Mouse (Mus musculus) lung, postnatal 25 days (tissue): ENCODE measurements around the gene Cygb.
"Not testable (repeated sequence)": the region's sequence is repeated elsewhere in the genome, so short reads cannot be mapped to it uniquely, and the experiment has no call there.

Experiments
- DNase-seq: peaks from one replicate; pipeline ENCODE4 v3.0.0; 2022; ENCODE audit warnings: low spot score

Gene Cygb

DNA sequence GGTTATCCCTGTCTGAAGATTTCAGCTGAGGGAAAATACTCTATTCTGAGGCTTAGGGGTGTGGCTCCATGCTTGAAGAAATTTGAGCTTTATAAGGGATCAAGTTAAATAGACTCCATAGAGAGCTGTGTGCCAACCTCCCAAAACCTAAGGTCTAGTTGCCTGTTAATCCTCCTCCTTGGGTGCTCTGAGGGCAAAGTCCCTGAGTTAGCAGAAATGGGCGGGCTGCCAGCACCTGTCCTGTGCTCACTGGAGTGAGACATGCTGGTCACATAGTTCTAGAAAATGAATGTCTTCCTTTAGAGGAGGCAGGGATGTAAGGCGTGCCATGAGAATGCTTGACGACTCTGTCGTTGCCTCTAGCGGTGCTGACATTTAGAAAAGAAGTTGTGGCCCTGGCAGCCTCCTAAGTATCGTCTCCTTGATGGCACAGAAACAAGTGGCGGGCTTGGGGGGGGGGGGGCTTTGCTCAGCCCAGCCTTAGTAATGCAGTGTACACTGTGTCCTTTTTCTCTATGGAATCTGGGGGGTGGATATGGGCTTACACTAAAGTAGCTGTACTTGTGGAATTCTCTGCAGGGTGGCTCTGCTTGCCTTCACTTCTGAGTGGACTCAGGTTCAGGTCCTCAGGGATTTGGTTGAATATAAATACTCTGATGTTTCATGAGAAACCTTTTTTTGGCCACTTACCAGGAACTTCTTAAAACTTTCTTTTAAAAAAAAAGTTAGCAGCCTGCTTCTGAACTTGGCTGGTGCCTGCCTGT, 20.7 kb upstream of the Cygb start:
- no peak for DNase-seq

DNA sequence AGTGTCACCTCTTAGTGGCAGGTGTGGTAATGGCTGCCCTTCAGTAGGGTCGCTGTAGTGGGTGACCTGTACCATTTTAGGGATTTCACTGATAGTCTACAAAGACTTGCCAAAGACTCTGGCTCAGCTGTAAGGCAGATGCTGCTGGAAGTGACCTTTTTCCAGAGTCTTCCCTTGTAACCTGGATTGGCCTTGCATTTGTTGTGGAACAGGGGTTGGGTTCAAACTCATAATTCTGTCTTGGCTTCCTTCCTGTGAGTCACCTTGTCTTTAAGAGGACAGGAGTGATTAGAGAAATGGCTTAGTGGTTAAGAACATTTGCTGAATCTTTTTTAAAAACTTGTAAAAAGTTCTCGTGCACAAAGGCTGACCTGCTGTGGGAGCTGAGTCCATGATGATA, 19.3 kb upstream of the Cygb start:
- DNase-seq = no peak

- no peak for DNase-seq
These were observed 18.5 kb upstream of the Cygb start for GRCm38 (mm10) chr11:116672595-116672994.

- no peak for DNase-seq
These were observed 17.8 kb upstream of the Cygb start for GRCm38 (mm10) chr11:116671845-116672434.

DNA sequence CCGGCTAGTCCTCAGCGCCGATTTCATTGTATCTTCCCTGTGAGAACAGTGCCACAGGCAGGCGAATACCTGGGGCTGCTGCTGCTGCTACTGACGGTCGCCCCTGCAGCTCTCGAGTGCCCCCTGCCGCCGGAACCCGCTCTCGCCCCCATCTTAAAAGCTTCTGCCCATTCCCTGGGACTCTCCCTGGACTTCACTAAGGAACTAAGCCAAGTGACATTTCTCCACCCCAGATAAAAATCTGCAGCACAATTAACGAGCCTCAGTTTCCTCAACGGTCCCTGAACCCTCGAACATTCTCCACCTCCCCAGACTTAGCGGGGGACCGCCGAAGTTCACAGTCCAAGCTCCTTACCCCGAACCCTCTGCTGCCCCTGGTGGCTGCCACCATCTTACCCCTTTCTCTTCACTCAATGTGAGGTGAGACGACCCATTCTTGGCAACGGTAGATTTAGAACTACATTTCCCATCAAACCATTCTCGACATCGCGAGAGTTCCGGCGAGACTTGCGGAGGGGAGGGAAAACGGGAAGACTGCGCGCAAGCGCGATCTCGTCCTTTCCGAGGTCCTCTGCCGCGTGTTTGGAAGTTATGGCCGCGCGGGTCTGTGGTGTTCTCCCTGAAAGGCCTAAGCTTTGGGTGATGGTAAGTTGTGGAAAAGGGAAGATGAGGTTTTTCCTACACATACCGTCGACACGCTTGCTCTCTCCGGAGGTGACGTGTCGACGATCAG, 17.2 kb upstream of the Cygb start:
- DNase-seq = peak; percentile 98

- DNase-seq = no peak
These were observed 16.3 kb upstream of the Cygb start for GRCm38 (mm10) chr11:116670386-116670785.

DNA sequence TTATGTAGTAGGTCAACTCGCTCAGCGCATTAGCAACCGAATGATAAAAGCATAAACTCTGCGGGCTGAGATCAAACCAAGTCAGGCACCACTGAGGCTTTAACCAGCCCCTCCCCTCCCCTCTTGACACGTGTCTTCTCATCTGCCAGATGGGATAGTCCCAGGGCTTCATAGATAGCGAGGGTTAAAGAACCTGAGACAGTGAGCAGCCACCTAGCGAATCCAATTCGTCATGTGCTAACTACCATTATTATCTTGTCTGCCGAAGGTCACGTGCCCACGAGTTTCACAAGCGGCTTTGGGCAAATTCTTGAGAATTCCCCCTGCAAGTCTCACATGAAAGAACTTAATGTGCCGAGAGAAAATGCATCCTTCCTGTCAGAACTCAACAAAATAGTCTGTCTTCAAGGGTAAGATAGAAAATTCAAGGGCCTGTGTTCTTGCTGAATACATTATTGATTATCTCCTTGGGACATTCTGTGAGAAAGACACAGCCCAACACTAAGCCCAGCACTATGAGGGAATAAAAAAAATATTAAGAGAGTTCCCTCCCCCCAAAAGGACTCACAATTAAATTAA, 15.8 kb upstream of the Cygb start:
- no peak for DNase-seq

- DNase-seq = no peak
These were observed 15.2 kb upstream of the Cygb start for GRCm38 (mm10) chr11:116669316-116669715.

DNA sequence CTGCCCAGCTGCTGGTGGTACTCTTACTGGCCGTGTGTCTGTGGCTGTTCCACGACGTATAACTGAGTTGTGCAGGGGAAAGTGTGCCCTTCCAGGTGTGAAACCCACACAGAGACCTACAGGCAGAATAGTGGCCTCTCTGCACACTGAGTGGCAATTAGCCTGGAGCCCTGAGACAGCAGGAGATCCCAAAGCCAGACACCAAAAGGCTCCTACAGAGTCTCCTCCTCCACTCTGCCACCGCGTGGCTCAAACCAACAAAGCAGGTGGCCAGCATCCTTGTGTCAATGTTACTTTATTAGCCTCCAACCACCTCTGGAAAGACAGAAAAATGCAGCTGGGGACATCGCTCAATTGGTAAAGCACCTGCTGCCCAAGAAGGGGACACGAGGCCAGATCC, 14.7 kb upstream of the Cygb start:
- no peak for DNase-seq

- DNase-seq = no peak
These were observed 14.3 kb upstream of the Cygb start for GRCm38 (mm10) chr11:116668381-116668825.

DNA sequence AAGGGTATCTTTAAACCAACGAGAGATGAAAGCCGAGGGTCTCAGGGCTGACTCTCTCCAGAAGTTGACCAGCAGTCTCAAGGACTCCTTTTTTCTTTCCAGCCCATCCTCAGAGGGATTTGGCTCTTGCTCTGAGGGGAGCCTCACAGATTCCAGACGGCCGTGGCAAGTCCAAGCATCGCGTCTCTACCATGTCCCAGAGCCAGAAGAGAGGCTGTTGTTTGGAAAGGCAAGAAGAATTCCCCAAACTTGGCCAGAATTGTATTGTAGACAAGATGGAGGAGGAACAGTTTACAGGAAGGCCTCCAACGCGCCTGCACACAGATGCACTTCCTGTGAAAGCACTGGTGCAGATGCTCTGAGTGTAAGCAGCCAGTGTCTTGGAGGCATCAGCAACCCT, 13.8 kb upstream of the Cygb start:
- DNase-seq = no peak

- DNase-seq = not testable (repeated sequence)
These were observed 12.9 kb upstream of the Cygb start for GRCm38 (mm10) chr11:116667012-116667411.

GRCm38 (mm10) chr11:116666566-116666965, 12.5 kb upstream of the Cygb start:
- peak; percentile 76 for DNase-seq

DNA sequence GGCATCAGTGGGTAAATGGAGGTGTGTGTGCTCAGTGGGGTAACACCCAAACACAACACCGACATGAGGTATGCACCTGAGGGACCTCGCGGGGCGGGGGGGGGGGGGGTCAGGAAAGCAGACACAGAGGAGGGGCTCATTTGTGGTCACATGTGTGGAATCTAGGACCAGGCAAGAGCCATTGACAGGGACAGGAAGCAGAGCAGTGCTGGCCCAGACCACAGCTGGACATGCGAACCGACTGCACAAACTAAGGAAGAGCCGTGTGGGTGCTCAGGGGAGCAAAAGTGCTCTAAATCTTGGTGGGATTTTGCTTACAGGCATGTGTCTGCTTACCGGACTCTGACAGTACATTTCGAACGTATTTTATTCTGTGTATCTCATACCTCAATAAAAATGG, 11.2 kb upstream of the Cygb start:
- no peak for DNase-seq

GRCm38 (mm10) chr11:116661948-116662377, 7.8 kb upstream of the Cygb start:
- DNase-seq = no peak

GRCm38 (mm10) chr11:116661291-116661947, 7.3 kb upstream of the Cygb start:
- DNase-seq = no peak

DNA sequence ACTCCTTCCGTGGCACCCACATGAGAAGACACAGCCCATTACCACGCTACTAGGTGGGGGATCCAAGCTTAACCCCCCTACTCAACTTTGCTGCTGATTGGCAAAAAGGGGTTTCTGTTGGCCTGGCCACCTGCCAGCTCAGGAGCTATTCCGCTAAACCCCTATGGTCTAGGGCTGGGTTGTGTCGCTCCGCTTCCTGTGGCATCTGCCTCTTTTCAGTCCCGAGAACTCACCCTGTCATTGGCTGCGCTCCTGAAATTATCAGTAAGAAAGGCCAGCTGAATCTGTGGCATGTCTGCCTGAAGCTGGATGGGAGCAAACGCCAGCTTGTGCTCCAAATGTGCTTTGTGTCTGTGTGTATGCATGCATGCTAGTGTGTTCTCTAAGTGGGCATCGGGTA, 6.1 kb upstream of the Cygb start:
- DNase-seq = no peak

DNA sequence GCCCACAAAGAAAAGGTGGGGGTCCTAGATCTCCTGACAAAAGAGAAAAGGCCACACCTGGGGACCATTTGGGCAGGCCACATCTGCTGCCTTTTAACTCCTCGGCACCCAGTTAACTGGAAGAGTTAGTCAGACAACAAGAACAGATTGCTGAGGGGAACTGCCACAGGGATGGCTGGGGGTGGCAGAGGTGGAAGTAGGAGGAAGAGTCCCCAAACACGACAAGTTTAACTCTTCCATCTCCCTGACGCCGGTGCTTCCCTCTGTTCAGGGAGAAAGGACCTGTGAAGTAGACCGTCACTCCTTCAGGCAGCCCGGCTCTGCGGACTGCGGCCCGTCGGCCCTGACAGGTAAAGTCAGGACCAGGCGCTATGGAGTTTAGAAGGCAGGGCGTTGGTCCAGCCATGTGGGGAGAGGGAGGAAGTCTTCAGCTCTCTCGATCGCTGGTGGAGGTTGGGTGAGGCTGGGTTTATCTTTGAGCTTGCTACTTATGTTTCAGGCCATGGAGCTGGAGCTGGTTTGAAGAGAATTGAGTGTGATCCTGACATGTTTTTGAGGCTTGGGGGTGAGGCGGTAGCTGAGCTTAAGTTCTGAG, 5.0 kb upstream of the Cygb start:
- DNase-seq = no peak

- no peak for DNase-seq
These were observed 4.1 kb upstream of the Cygb start for GRCm38 (mm10) chr11:116658238-116658637.

- DNase-seq = peak; percentile 97
These were observed 3.5 kb upstream of the Cygb start for GRCm38 (mm10) chr11:116657311-116658223.
